In the genomic region with DNA sequence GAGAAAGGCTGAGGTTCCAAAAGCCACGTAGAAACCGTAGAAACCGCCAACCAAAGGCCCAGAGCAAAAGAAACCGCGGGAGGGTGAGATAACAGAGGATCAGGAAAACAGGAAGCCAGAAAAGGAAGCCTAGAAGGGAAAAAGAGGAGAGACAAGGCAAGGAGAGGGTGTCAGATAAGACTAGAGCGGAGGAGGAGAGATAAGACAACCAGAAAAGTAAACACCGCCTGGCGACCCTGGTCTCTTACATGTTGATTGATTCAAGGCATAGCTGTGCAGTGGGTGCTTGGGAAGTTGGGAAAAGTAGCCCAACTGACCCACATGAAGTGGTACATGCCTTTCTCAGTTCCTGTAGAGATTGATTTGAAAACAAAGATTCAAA, we compare ENCODE assay signal across 14 mouse cellular contexts. TPM values are rescaled to one million over a fixed set of nuclear protein-coding genes. Genes with fewer than 3 reads are reported as not detected.
DNase-seq lines count a peak whose midpoint lies in the region; ATAC-seq and TF ChIP-seq lines count a peak whose summit lies in the region.
"Had no signal": no experiment of that assay in that cellular context is flagged by ENCODE, and none has a peak within 500 bp of the region (broad histone marks: within the 10 kb centered on the region; RNA-seq: fewer than 3 reads in every experiment).

No protein-coding gene starts in this region.

- H3K9me3 ChIP-seq in heart, postnatal 0 days (replicated peaks; ENCODE audit: control insufficient read depth, low read length), result no peaks in the 10 kb centered on the region
- H3K9me3 ChIP-seq in midbrain, postnatal 0 days (ENCODE audit: low read length), result no peaks in the 10 kb centered on the region
- no peaks in the 10 kb centered on the region for H3K9me3 ChIP-seq in midbrain, embryonic 14.5 days (ENCODE audit: control insufficient read depth, low read length)
- no peaks in the 10 kb centered on the region for H3K9me3 ChIP-seq in liver, embryonic 11.5 days (ENCODE audit: control insufficient read depth, low read length)

- peaks cover 41% of the 10 kb centered on the region for H3K4me1 ChIP-seq in heart, postnatal 0 days (ENCODE audit: control insufficient read depth, insufficient read depth)
- H3K4me1 ChIP-seq in midbrain, postnatal 0 days (ENCODE audit: insufficient read depth, low read length), result 0 out of 2 replicates have a peak, but pooled peaks cover 6% of the 10 kb centered on the region
- peaks cover 16% of the 10 kb centered on the region for H3K4me1 ChIP-seq in midbrain, embryonic 14.5 days (ENCODE audit: control insufficient read depth, insufficient read depth, low read length)
- H3K4me1 ChIP-seq in liver, embryonic 11.5 days (replicated peaks; ENCODE audit: control insufficient read depth, insufficient read depth, low read length), result peaks cover 62% of the 10 kb centered on the region

- no peak overlapping the region for H3K4me3 ChIP-seq in heart, postnatal 0 days (ENCODE audit: low read depth, low read length)
- H3K4me3 ChIP-seq in midbrain, postnatal 0 days (ENCODE audit: low read depth, low read length), result no peak overlapping the region
- H3K4me3 ChIP-seq in midbrain, embryonic 14.5 days (replicated peaks; ENCODE audit: low read depth, low read length), result no peak overlapping the region
- peak overlapping the region; percentile 7; the same call in 1 of the 2 replicates for H3K4me3 ChIP-seq in liver, embryonic 11.5 days (ENCODE audit: low read depth, low read length)
- H3K4me3 ChIP-seq: embryonic facial prominence, embryonic 12.5 days had no signal

- 16% methylated on average over 8 of the region's 8 CpGs for WGBS in heart, postnatal 0 days
- 63% methylated on average over 8 of the region's 8 CpGs for WGBS in midbrain, postnatal 0 days
- WGBS in midbrain, embryonic 14.5 days, result 63% methylated on average over 8 of the region's 8 CpGs
- WGBS in liver, embryonic 11.5 days, result 6% methylated on average over 8 of the region's 8 CpGs

- intact Hi-C loops in heart, postnatal 10 days (cut with DNase I), result no loop called here

- no peak overlapping the region for H3K4me2 ChIP-seq in heart, postnatal 0 days (ENCODE audit: low read depth, low read length)
- H3K4me2 ChIP-seq in midbrain, postnatal 0 days (ENCODE audit: low read depth, low read length, poor library complexity, severe bottlenecking), result no peak overlapping the region
- H3K4me2 ChIP-seq in midbrain, embryonic 14.5 days (ENCODE audit: low read length), result no peak overlapping the region
- peak overlapping the region; percentile 76 for H3K4me2 ChIP-seq in liver, embryonic 11.5 days
- H3K4me2 ChIP-seq: embryonic facial prominence, embryonic 12.5 days had no signal

- TF ChIP-seq CTCF in heart, postnatal 0 days (IDR thresholded peaks at IDR 0.05; ENCODE audit: low read depth), result no peak
- TF ChIP-seq CTCF in midbrain, postnatal 0 days (IDR thresholded peaks at IDR 0.05), result no peak

- no peak for ATAC-seq in heart, postnatal 0 days (ENCODE audit: insufficient read depth, low read depth)
- ATAC-seq in midbrain, postnatal 0 days (ENCODE audit: low FRiP score), result no peak
- ATAC-seq in midbrain, embryonic 14.5 days (ENCODE audit: low FRiP score, low TSS enrichment), result no peak
- no peak for ATAC-seq in liver, embryonic 11.5 days (replicated peaks; ENCODE audit: low FRiP score)
- ATAC-seq in activated CD4-positive, CD25-positive, alpha-beta regulatory T cell, adult 4 months, result no peak
- ATAC-seq: inflammation-experienced regulatory T-cells, adult 6 months had no signal

- peaks cover 6% of the 10 kb centered on the region; the same call in 1 of the 2 replicates for H3K36me3 ChIP-seq in heart, postnatal 0 days (replicated peaks; ENCODE audit: control insufficient read depth, insufficient read depth, low read length)
- no peaks in the 10 kb centered on the region for H3K36me3 ChIP-seq in midbrain, postnatal 0 days (ENCODE audit: insufficient read depth, low read length)
- H3K36me3 ChIP-seq in midbrain, embryonic 14.5 days (ENCODE audit: control insufficient read depth, insufficient read depth, low read length), result no peaks in the 10 kb centered on the region
- H3K36me3 ChIP-seq in liver, embryonic 11.5 days (ENCODE audit: control insufficient read depth, insufficient read depth, low read length), result peaks cover 12% of the 10 kb centered on the region

- H3K27me3 ChIP-seq in heart, postnatal 0 days (ENCODE audit: control insufficient read depth, insufficient read depth, low read length), result no peaks in the 10 kb centered on the region
- H3K27me3 ChIP-seq in midbrain, postnatal 0 days (ENCODE audit: insufficient read depth, low read length), result no peaks in the 10 kb centered on the region
- no peaks in the 10 kb centered on the region for H3K27me3 ChIP-seq in midbrain, embryonic 14.5 days (ENCODE audit: control insufficient read depth, insufficient read depth, low read length)
- H3K27me3 ChIP-seq in liver, embryonic 11.5 days (replicated peaks; ENCODE audit: control insufficient read depth, insufficient read depth, low read length), result no peaks in the 10 kb centered on the region
- H3K27me3 ChIP-seq: embryonic facial prominence, embryonic 12.5 days had no signal

- no peak for TF ChIP-seq EP300 in heart, postnatal 0 days (IDR thresholded peaks at IDR 0.05; ENCODE audit: low read depth)

- DNase-seq in heart, postnatal 0 days (ENCODE audit: low spot score), result no peak
- DNase-seq in heart, postnatal 10 days, result no peak
- no peak for DNase-seq in midbrain, postnatal 0 days (ENCODE audit: low spot score)
- DNase-seq in midbrain, embryonic 14.5 days, result no peak
- no peak for DNase-seq in liver, embryonic 11.5 days (ENCODE audit: low spot score)
- no peak for DNase-seq in cerebellum, adult 9-11 months
- no peak for DNase-seq in adipocyte (ENCODE audit: low spot score)
- DNase-seq: cerebellum, adult 8-10 months had no signal

- peak overlapping the region; percentile 63 for H3K27ac ChIP-seq in heart, postnatal 0 days (ENCODE audit: low read depth)
- H3K27ac ChIP-seq in midbrain, postnatal 0 days (ENCODE audit: low read depth, low read length), result peak overlapping the region; percentile 44
- no peak overlapping the region for H3K27ac ChIP-seq in midbrain, embryonic 14.5 days (replicated peaks; ENCODE audit: low read depth, low read length)
- peak overlapping the region; percentile 95 for H3K27ac ChIP-seq in liver, embryonic 11.5 days (ENCODE audit: low read depth, low read length)
- H3K27ac ChIP-seq: embryonic facial prominence, embryonic 12.5 days had no signal

- no peak overlapping the region for H3K9ac ChIP-seq in heart, postnatal 0 days (replicated peaks; ENCODE audit: low read depth, low read length)
- H3K9ac ChIP-seq in midbrain, postnatal 0 days (replicated peaks; ENCODE audit: low read length, poor library complexity, severe bottlenecking), result no peak overlapping the region
- no peak overlapping the region for H3K9ac ChIP-seq in midbrain, embryonic 14.5 days (replicated peaks; ENCODE audit: low read length)
- H3K9ac ChIP-seq in liver, embryonic 11.5 days (ENCODE audit: low read depth, low read length), result peak overlapping the region; percentile 32; the same call in 1 of the 2 replicates
- H3K9ac ChIP-seq: embryonic facial prominence, embryonic 12.5 days had no signal

RNA-seq across cellular contexts. Expression of gene Apoc1, which starts 2.7 kb away (rescaled TPM):
- not detected in 2 replicates for total RNA-seq in heart, postnatal 0 days (2014; rRNA removed; ENCODE audit: low replicate concordance)
- polyA plus RNA-seq in heart, postnatal 0 days (2015; fragmentation: Nextera tagmentation; extraction: Ambion mirVana), result 8.2 and 10.8 TPM in 2 replicates
- total RNA-seq in heart, postnatal 10 days (2021), result 10 to 100 TPM in 1 of 2 experiments, 1 to 10 TPM in 1; 5.2 to 14.7 TPM
- total RNA-seq in midbrain, postnatal 0 days (2014; rRNA removed), result 3.6 and 5.1 TPM in 2 replicates
- polyA plus RNA-seq in midbrain, postnatal 0 days (2015; fragmentation: Nextera tagmentation; extraction: Ambion mirVana), result 7.9 and 9.0 TPM in 2 replicates
- 1.7 and 2.0 TPM in 2 replicates for polyA plus RNA-seq in midbrain, embryonic 14.5 days (2014; fragmentation: Nextera tagmentation; extraction: Ambion mirVana)
- 173 and 199 TPM in 2 replicates for polyA plus RNA-seq in liver, embryonic 11.5 days (2014; fragmentation: Nextera tagmentation; extraction: Ambion mirVana)
- polyA plus RNA-seq in activated CD4-positive, CD25-positive, alpha-beta regulatory T cell, adult 4 months (2017; shearing (Covaris generic)), result not detected

RNA-seq across cellular contexts. Expression of gene Apoe, which starts 3.8 kb away (rescaled TPM):
- 369 and 373 TPM in 2 replicates for total RNA-seq in heart, postnatal 0 days (2014; rRNA removed; ENCODE audit: low replicate concordance)
- 471 and 552 TPM in 2 replicates for polyA plus RNA-seq in heart, postnatal 0 days (2015; fragmentation: Nextera tagmentation; extraction: Ambion mirVana)
- total RNA-seq in heart, postnatal 10 days (2021), result 100 to 1,000 TPM; 268 to 276 TPM
- total RNA-seq in midbrain, postnatal 0 days (2014; rRNA removed), result 1,618 and 2,613 TPM in 2 replicates
- 2,139 and 2,488 TPM in 2 replicates for polyA plus RNA-seq in midbrain, postnatal 0 days (2015; fragmentation: Nextera tagmentation; extraction: Ambion mirVana)
- 163 and 265 TPM in 2 replicates for polyA plus RNA-seq in midbrain, embryonic 14.5 days (2014; fragmentation: Nextera tagmentation; extraction: Ambion mirVana)
- 1,439 and 1,470 TPM in 2 replicates for polyA plus RNA-seq in liver, embryonic 11.5 days (2014; fragmentation: Nextera tagmentation; extraction: Ambion mirVana)
- polyA plus RNA-seq in activated CD4-positive, CD25-positive, alpha-beta regulatory T cell, adult 4 months (2017; shearing (Covaris generic)), result 10 to 100 TPM in 1 of 2 experiments, 1 to 10 TPM in 1; 4.1 to 16.0 TPM

RNA-seq across cellular contexts. Expression of gene Apoc4, which starts 13.9 kb away (rescaled TPM):
- total RNA-seq in heart, postnatal 0 days (2014; rRNA removed; ENCODE audit: low replicate concordance), result not detected in 2 replicates
- polyA plus RNA-seq in heart, postnatal 0 days (2015; fragmentation: Nextera tagmentation; extraction: Ambion mirVana), result 0.18 TPM in 2 replicates
- not detected for total RNA-seq in heart, postnatal 10 days (2021)
- not detected in 2 replicates for total RNA-seq in midbrain, postnatal 0 days (2014; rRNA removed)
- polyA plus RNA-seq in midbrain, postnatal 0 days (2015; fragmentation: Nextera tagmentation; extraction: Ambion mirVana), result not detected in 2 replicates
- polyA plus RNA-seq in midbrain, embryonic 14.5 days (2014; fragmentation: Nextera tagmentation; extraction: Ambion mirVana), result not detected in 2 replicates
- 4.8 and 5.4 TPM in 2 replicates for polyA plus RNA-seq in liver, embryonic 11.5 days (2014; fragmentation: Nextera tagmentation; extraction: Ambion mirVana)
- polyA plus RNA-seq in activated CD4-positive, CD25-positive, alpha-beta regulatory T cell, adult 4 months (2017; shearing (Covaris generic)), result under 1 TPM in 1 of 2 experiments, not detected in 1; 0.44 TPM
- total RNA-seq: left cerebral cortex, adult 18-20 months had no signal
- polyA plus RNA-seq: embryonic facial prominence, embryonic 12.5 days had no signal

RNA-seq across cellular contexts. Expression of gene Gm44805, which starts 14.0 kb away (rescaled TPM):
- 0.31 TPM in 1 of 2 replicates, not detected in the other for total RNA-seq in heart, postnatal 0 days (2014; rRNA removed; ENCODE audit: low replicate concordance)
- not detected in 2 replicates for polyA plus RNA-seq in heart, postnatal 0 days (2015; fragmentation: Nextera tagmentation; extraction: Ambion mirVana)
- not detected for total RNA-seq in heart, postnatal 10 days (2021)
- total RNA-seq in midbrain, postnatal 0 days (2014; rRNA removed), result not detected in 2 replicates
- polyA plus RNA-seq in midbrain, postnatal 0 days (2015; fragmentation: Nextera tagmentation; extraction: Ambion mirVana), result not detected in 2 replicates
- not detected in 2 replicates for polyA plus RNA-seq in midbrain, embryonic 14.5 days (2014; fragmentation: Nextera tagmentation; extraction: Ambion mirVana)
- not detected in 2 replicates for polyA plus RNA-seq in liver, embryonic 11.5 days (2014; fragmentation: Nextera tagmentation; extraction: Ambion mirVana)
- polyA plus RNA-seq in activated CD4-positive, CD25-positive, alpha-beta regulatory T cell, adult 4 months (2017; shearing (Covaris generic)), result not detected
- total RNA-seq: left cerebral cortex, adult 18-20 months had no signal
- polyA plus RNA-seq: embryonic facial prominence, embryonic 12.5 days; inflammation-experienced regulatory T-cells, adult 6 months; neural tube, embryonic 14.5 days; thymus, postnatal 0 days had no signal

RNA-seq across cellular contexts. Expression of gene Apoc2, which starts 17.5 kb away (rescaled TPM):
- total RNA-seq in heart, postnatal 0 days (2014; rRNA removed; ENCODE audit: low replicate concordance), result not detected in 2 replicates
- 0.22 and 0.78 TPM in 2 replicates for polyA plus RNA-seq in heart, postnatal 0 days (2015; fragmentation: Nextera tagmentation; extraction: Ambion mirVana)
- under 1 TPM in 1 of 2 experiments, not detected in 1; 0.60 TPM for total RNA-seq in heart, postnatal 10 days (2021)
- total RNA-seq in midbrain, postnatal 0 days (2014; rRNA removed), result 1.7 TPM in 1 of 2 replicates, not detected in the other
- polyA plus RNA-seq in midbrain, postnatal 0 days (2015; fragmentation: Nextera tagmentation; extraction: Ambion mirVana), result 0.30 and 0.32 TPM in 2 replicates
- 0.37 TPM in 1 of 2 replicates, not detected in the other for polyA plus RNA-seq in midbrain, embryonic 14.5 days (2014; fragmentation: Nextera tagmentation; extraction: Ambion mirVana)
- 235 and 244 TPM in 2 replicates for polyA plus RNA-seq in liver, embryonic 11.5 days (2014; fragmentation: Nextera tagmentation; extraction: Ambion mirVana)
- polyA plus RNA-seq in activated CD4-positive, CD25-positive, alpha-beta regulatory T cell, adult 4 months (2017; shearing (Covaris generic)), result not detected
- total RNA-seq: left cerebral cortex, adult 18-20 months had no signal
- polyA plus RNA-seq: inflammation-experienced regulatory T-cells, adult 6 months had no signal

Comparison
In these comparisons a context has a peak if more than half of its experiments do, and no peak if none do; other contexts are left out.
1. RNA of gene Apoc1, which starts 2.7 kb away (polyA plus RNA-seq): 173 to 199 TPM in liver, embryonic 11.5 days; 7.9 to 9.0 TPM in midbrain, postnatal 0 days, 8.2 to 10.8 TPM in heart, postnatal 0 days, 1.7 to 2.0 TPM in midbrain, embryonic 14.5 days and not detected in activated CD4-positive, CD25-positive, alpha-beta regulatory T cell, adult 4 months; every median in the first group is over 10 times any median in the second.